Mouse (Mus musculus) hindlimb bud, embryonic 11.5 days (tissue): Measurements from ENCODE around the gene Fbxl17.

Experiments
- DNase-seq: peaks from one replicate; pipeline ENCODE4 v3.0.0-alpha.2; 2012; ENCODE audit warnings: low read depth, low spot score; ENCODE audit errors: extremely low spot score

The Fbxl17 gene

GRCm38 (mm10) chr17:63462512-63462911, 37.3 kb downstream of the Fbxl17 start:
- DNase-seq, result no peak

GRCm38 (mm10) chr17:63459712-63460495, 39.9 kb downstream of the Fbxl17 start:
- no peak for DNase-seq

GRCm38 (mm10) chr17:63458052-63458451, 41.8 kb downstream of the Fbxl17 start:
- no peak for DNase-seq

GRCm38 (mm10) chr17:63451311-63452006, 48.4 kb downstream of the Fbxl17 start:
- no peak for DNase-seq

GRCm38 (mm10) chr17:63447691-63448090, 52.1 kb downstream of the Fbxl17 start:
- no peak for DNase-seq

- DNase-seq, result no peak
Observed at GRCm38 (mm10) chr17:63446971-63447679, 52.7 kb downstream of the Fbxl17 start.

- DNase-seq, result no peak
Observed at GRCm38 (mm10) chr17:63445212-63445611, 54.6 kb downstream of the Fbxl17 start.

- DNase-seq, result no peak
Observed at GRCm38 (mm10) chr17:63437424-63437823, 62.4 kb downstream of the Fbxl17 start.

- no peak for DNase-seq
Observed at GRCm38 (mm10) chr17:63434081-63434480, 65.7 kb downstream of the Fbxl17 start.

- no peak for DNase-seq
Observed at GRCm38 (mm10) chr17:63431650-63432049, 68.2 kb downstream of the Fbxl17 start.

- DNase-seq, result no peak
Observed at GRCm38 (mm10) chr17:63430395-63431075, 69.3 kb downstream of the Fbxl17 start.

- no peak for DNase-seq
Observed at GRCm38 (mm10) chr17:63423851-63424250, 76.0 kb downstream of the Fbxl17 start.

GRCm38 (mm10) chr17:63422685-63423084, 77.1 kb downstream of the Fbxl17 start:
- no peak for DNase-seq

- DNase-seq, result no peak
Observed at GRCm38 (mm10) chr17:63421864-63422263, 78.0 kb downstream of the Fbxl17 start.

- no peak for DNase-seq
Observed at GRCm38 (mm10) chr17:63419503-63419902, 80.3 kb downstream of the Fbxl17 start.

GRCm38 (mm10) chr17:63413973-63414580, 85.7 kb downstream of the Fbxl17 start:
- DNase-seq, result no peak

GRCm38 (mm10) chr17:63411564-63411963, 88.3 kb downstream of the Fbxl17 start:
- DNase-seq, result no peak

- no peak for DNase-seq
Observed at GRCm38 (mm10) chr17:63410101-63410500, 89.7 kb downstream of the Fbxl17 start.

GRCm38 (mm10) chr17:63405955-63406354, 93.9 kb downstream of the Fbxl17 start:
- peak; percentile 66 for DNase-seq

- DNase-seq, result no peak
Observed at GRCm38 (mm10) chr17:63405471-63405870, 94.3 kb downstream of the Fbxl17 start.

- DNase-seq, result no peak
Observed at GRCm38 (mm10) chr17:63404968-63405367, 94.8 kb downstream of the Fbxl17 start.
